In genomic region chr3:88359584-88359983, GRCm38 (mm10) we compare ENCODE assay signal across 17 mouse cellular contexts. TPM values are rescaled to one million over a fixed set of nuclear protein-coding genes. Genes with fewer than 3 reads are reported as not detected.
DNase-seq lines count a peak whose midpoint lies in the region; ATAC-seq and TF ChIP-seq lines count a peak whose summit lies in the region.
"Had no signal": no experiment of that assay in that cellular context is flagged by ENCODE, and none has a peak within 500 bp of the region (broad histone marks: within the 10 kb centered on the region; RNA-seq: fewer than 3 reads in every experiment).

No protein-coding gene starts in this region.

- H3K27ac ChIP-seq in heart, embryonic 10.5 days = peak overlapping the region; percentile 52; the same call in 1 of the 2 replicates
- peak overlapping the region; percentile 89 for H3K27ac ChIP-seq in layer of hippocampus, adult 2 months
- peak overlapping the region; percentile 27; the same call in 1 of the 2 replicates for H3K27ac ChIP-seq in testis, adult 2 months (ENCODE audit: control insufficient read depth, insufficient read depth, low read depth, low read length)
- no peak overlapping the region for H3K27ac ChIP-seq in kidney, embryonic 16.5 days (ENCODE audit: low read length)

- intact Hi-C loops in heart, postnatal 25 days (cut with DNase I) = no loop called here

- H3K27me3 ChIP-seq in heart, embryonic 10.5 days (ENCODE audit: insufficient read depth, poor library complexity, severe bottlenecking) = peaks cover 1% of the 10 kb centered on the region; the same call in 1 of the 2 replicates
- no peaks in the 10 kb centered on the region for H3K27me3 ChIP-seq in testis, adult 2 months (ENCODE audit: control insufficient read depth, insufficient read depth, low read length)
- no peaks in the 10 kb centered on the region for H3K27me3 ChIP-seq in kidney, embryonic 16.5 days (ENCODE audit: insufficient read depth, low read length)

- peaks cover 84% of the 10 kb centered on the region for H3K36me3 ChIP-seq in heart, embryonic 10.5 days
- H3K36me3 ChIP-seq in testis, adult 2 months (ENCODE audit: control insufficient read depth, insufficient read depth, low read length) = peaks cover 1% of the 10 kb centered on the region
- H3K36me3 ChIP-seq in kidney, embryonic 16.5 days (ENCODE audit: insufficient read depth, low read length) = peaks cover 74% of the 10 kb centered on the region

- H3K4me1 ChIP-seq in heart, embryonic 10.5 days = peaks cover 57% of the 10 kb centered on the region
- H3K4me1 ChIP-seq in testis, adult 2 months (ENCODE audit: control insufficient read depth, insufficient read depth, low read length) = peaks cover 3% of the 10 kb centered on the region; the same call in 1 of the 2 replicates
- H3K4me1 ChIP-seq in kidney, embryonic 16.5 days (ENCODE audit: insufficient read depth, low read length) = peaks cover 6% of the 10 kb centered on the region; the same call in 1 of the 2 replicates

- no peak for TF ChIP-seq CTCF in layer of hippocampus, adult 2 months (conservative IDR thresholded peaks at IDR 0.05)
- no peak for TF ChIP-seq CTCF in testis, adult 2 months (IDR thresholded peaks at IDR 0.05; ENCODE audit: control insufficient read depth, insufficient read depth, insufficient replicate concordance, low read depth, low read length)

- H3K9me3 ChIP-seq in heart, embryonic 10.5 days = no peaks in the 10 kb centered on the region
- no peaks in the 10 kb centered on the region for H3K9me3 ChIP-seq in kidney, embryonic 16.5 days (ENCODE audit: low read length)

- H3K4me3 ChIP-seq in heart, embryonic 10.5 days = no peak overlapping the region
- H3K4me3 ChIP-seq in layer of hippocampus, adult 2 months = no peak overlapping the region
- H3K4me3 ChIP-seq in testis, adult 2 months (ENCODE audit: control insufficient read depth, low read depth, low read length) = no peak overlapping the region
- H3K4me3 ChIP-seq in kidney, embryonic 16.5 days (ENCODE audit: low read length) = no peak overlapping the region
- H3K4me3 ChIP-seq: erythroblast, embryonic 14.5 days had no signal

- no peak for DNase-seq in heart, embryonic 10.5 days (ENCODE audit: low spot score)
- no peak for DNase-seq in heart, postnatal 25 days (ENCODE audit: low spot score)
- no peak for DNase-seq in layer of hippocampus, adult 2 months (ENCODE audit: low spot score in 2 of 2)
- DNase-seq in layer of hippocampus, postnatal 25 days (ENCODE audit: extremely low spot score in 1 of 2, low spot score in 1 of 2) = no peak
- no peak for DNase-seq in testis, postnatal 10 days (ENCODE audit: low spot score)
- DNase-seq in B cell, adult 2 months = no peak
- DNase-seq: adrenal gland, postnatal 25 days; cerebellum, postnatal 36 days; lung, adult 18-20 months; thymus, adult 2 months had no signal

- WGBS in heart, embryonic 10.5 days = 61% methylated on average over 5 of the region's 5 CpGs
- WGBS in kidney, embryonic 16.5 days = 83% methylated on average over 5 of the region's 5 CpGs

- no peak for TF ChIP-seq POLR2A in testis, adult 2 months (IDR thresholded peaks at IDR 0.05; ENCODE audit: control insufficient read depth, low read depth, low read length)

- H3K4me2 ChIP-seq in kidney, embryonic 16.5 days (replicated peaks; ENCODE audit: low read depth, low read length) = no peak overlapping the region

- H3K9ac ChIP-seq in kidney, embryonic 16.5 days (replicated peaks; ENCODE audit: low read length) = no peak overlapping the region

- ATAC-seq in kidney, embryonic 16.5 days (ENCODE audit: low FRiP score, low TSS enrichment) = no peak
- ATAC-seq: intestine, postnatal 0 days had no signal

RNA-seq across cellular contexts. Expression of gene Paqr6, which starts 4.8 kb away (rescaled TPM):
- polyA plus RNA-seq in heart, embryonic 10.5 days (2016; fragmentation: Nextera tagmentation; extraction: Ambion mirVana) = 1.7 and 2.2 TPM in 2 replicates
- under 1 TPM; 0.39 to 0.42 TPM for total RNA-seq in heart, postnatal 25 days (2021)
- total RNA-seq in layer of hippocampus, adult 2 months (2021) = 10 to 100 TPM; 14.8 to 16.5 TPM
- total RNA-seq in layer of hippocampus, postnatal 25 days (2021) = 10 to 100 TPM; 10.9 to 12.7 TPM
- 6.2 and 6.4 TPM in 2 replicates for polyA plus RNA-seq in testis, adult 2 months (2012; rRNA removed)
- polyA plus RNA-seq in kidney, embryonic 16.5 days (2015; fragmentation: Nextera tagmentation; extraction: Ambion mirVana) = 19.1 and 22.1 TPM in 2 replicates

RNA-seq across cellular contexts. Expression of gene Bglap3, which starts 13.0 kb away (rescaled TPM):
- 0.44 TPM in 1 of 2 replicates, not detected in the other for polyA plus RNA-seq in heart, embryonic 10.5 days (2016; fragmentation: Nextera tagmentation; extraction: Ambion mirVana)
- total RNA-seq in heart, postnatal 25 days (2021) = not detected
- under 1 TPM in 1 of 2 experiments, not detected in 1; 0.36 TPM for total RNA-seq in layer of hippocampus, adult 2 months (2021)
- under 1 TPM; 0.30 to 0.40 TPM for total RNA-seq in layer of hippocampus, postnatal 25 days (2021)
- 1.7 TPM in 1 of 2 replicates, not detected in the other for polyA plus RNA-seq in testis, adult 2 months (2012; rRNA removed)
- 0.22 and 0.71 TPM in 2 replicates for polyA plus RNA-seq in kidney, embryonic 16.5 days (2015; fragmentation: Nextera tagmentation; extraction: Ambion mirVana)
- polyA plus RNA-seq: erythroblast, embryonic 14.5 days had no signal

RNA-seq across cellular contexts. Expression of gene Bglap2, which starts 18.9 kb away (rescaled TPM):
- not detected in 2 replicates for polyA plus RNA-seq in heart, embryonic 10.5 days (2016; fragmentation: Nextera tagmentation; extraction: Ambion mirVana)
- not detected for total RNA-seq in heart, postnatal 25 days (2021)
- total RNA-seq in layer of hippocampus, adult 2 months (2021) = not detected
- total RNA-seq in layer of hippocampus, postnatal 25 days (2021) = not detected
- 0.31 and 0.42 TPM in 2 replicates for polyA plus RNA-seq in testis, adult 2 months (2012; rRNA removed)
- polyA plus RNA-seq in kidney, embryonic 16.5 days (2015; fragmentation: Nextera tagmentation; extraction: Ambion mirVana) = not detected in 2 replicates
- total RNA-seq: ES-E14 had no signal
- polyA plus RNA-seq: erythroblast, embryonic 14.5 days; gonadal fat pad, adult 2 months; intestine, postnatal 0 days; small intestine, adult 2 months had no signal

RNA-seq across cellular contexts. Expression of gene Smg5, which starts 23.5 kb away (rescaled TPM):
- 64.5 and 76.0 TPM in 2 replicates for polyA plus RNA-seq in heart, embryonic 10.5 days (2016; fragmentation: Nextera tagmentation; extraction: Ambion mirVana)
- total RNA-seq in heart, postnatal 25 days (2021) = 10 to 100 TPM; 42.9 to 45.5 TPM
- 10 to 100 TPM; 72.7 to 82.2 TPM for total RNA-seq in layer of hippocampus, adult 2 months (2021)
- total RNA-seq in layer of hippocampus, postnatal 25 days (2021) = 10 to 100 TPM; 63.7 to 71.6 TPM
- polyA plus RNA-seq in testis, adult 2 months (2012; rRNA removed) = 105 and 112 TPM in 2 replicates
- 54.7 and 61.8 TPM in 2 replicates for polyA plus RNA-seq in kidney, embryonic 16.5 days (2015; fragmentation: Nextera tagmentation; extraction: Ambion mirVana)

RNA-seq across cellular contexts. Expression of gene Tmem79, which starts 23.6 kb away (rescaled TPM):
- polyA plus RNA-seq in heart, embryonic 10.5 days (2016; fragmentation: Nextera tagmentation; extraction: Ambion mirVana) = 2.5 and 2.6 TPM in 2 replicates
- total RNA-seq in heart, postnatal 25 days (2021) = 1 to 10 TPM; 1.8 to 2.2 TPM
- 1 to 10 TPM in 1 of 2 experiments, under 1 TPM in 1; 0.64 to 1.1 TPM for total RNA-seq in layer of hippocampus, adult 2 months (2021)
- 1 to 10 TPM; 1.3 to 1.4 TPM for total RNA-seq in layer of hippocampus, postnatal 25 days (2021)
- polyA plus RNA-seq in testis, adult 2 months (2012; rRNA removed) = 9.5 TPM in 2 replicates
- polyA plus RNA-seq in kidney, embryonic 16.5 days (2015; fragmentation: Nextera tagmentation; extraction: Ambion mirVana) = 7.8 and 7.9 TPM in 2 replicates

Comparison
In these comparisons a context has a peak if more than half of its experiments do, and no peak if none do; other contexts are left out.
1. RNA of gene Paqr6, which starts 4.8 kb away (total RNA-seq): 14.8 to 16.5 TPM in layer of hippocampus, adult 2 months and 10.9 to 12.7 TPM in layer of hippocampus, postnatal 25 days; 0.39 to 0.42 TPM in heart, postnatal 25 days; every median in the first group is over 4 times any median in the second.